Mouse (Mus musculus): ENCODE results near the gene Inpp4b.

GRCm38 (mm10) chr8:81608082-81608481, 265.7 kb downstream of the Inpp4b start:
- TF ChIP-seq CTCF (IDR thresholded peaks at IDR 0.05; ENCODE audit: control insufficient read depth, insufficient read depth, insufficient read length) (no peak), USF1 (IDR thresholded peaks at IDR 0.05; ENCODE audit: low read depth) (no peak), MAX (IDR thresholded peaks at IDR 0.05) (no peak)

Measured in C2C12 (cell line).